Mouse (Mus musculus): ENCODE measurements around the gene Cdk5r2.
A peak's percentile ranks its signal among the peaks of the same experiment; 100 is the strongest.
"Not testable (repeated sequence)": the region's sequence is repeated elsewhere in the genome, so short reads cannot be mapped to it uniquely, and the experiment has no call there.

Gene Cdk5r2

DNA sequence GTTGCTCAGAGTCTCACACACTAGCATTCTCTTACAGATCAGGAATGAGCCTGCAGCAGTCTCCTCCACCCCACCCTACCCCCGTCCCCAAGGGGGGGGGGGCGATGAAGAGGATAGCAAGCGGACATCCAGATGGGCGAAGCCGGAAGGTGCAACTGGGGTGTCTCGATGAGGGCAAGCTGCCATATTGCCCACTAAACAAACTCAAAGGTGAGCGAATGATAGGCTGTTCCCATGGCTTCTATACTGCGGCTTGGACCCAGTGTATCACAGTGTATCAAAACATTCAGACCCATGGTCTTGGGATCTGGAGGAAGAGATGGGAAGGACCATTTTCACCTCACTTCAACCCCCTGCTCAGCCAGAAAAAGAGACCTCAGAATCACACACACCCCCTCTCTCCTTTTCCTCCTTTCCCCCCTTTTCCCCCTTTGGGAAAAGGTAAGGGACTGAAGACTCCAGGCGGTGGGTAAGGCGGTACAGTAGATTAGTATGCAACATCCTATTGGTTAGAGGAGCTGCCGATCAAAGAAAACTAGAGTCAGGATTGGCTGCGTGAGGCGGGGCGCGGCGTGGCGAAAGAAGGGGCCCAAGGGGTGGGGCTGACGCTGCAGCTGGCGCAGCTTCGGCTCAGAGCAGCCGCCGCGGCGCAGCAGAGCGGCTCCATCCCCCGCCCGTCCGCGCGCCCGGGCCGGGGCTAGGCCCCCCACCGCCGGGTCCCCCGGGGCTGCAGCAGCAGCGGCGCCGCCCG, at the start of gene Cdk5r2:
Gene Cdk5r2 (plus strand): TSS at position 629 of the 751 bp plus-strand sequence.
- peak; percentile 78 for DNase-seq

DNA sequence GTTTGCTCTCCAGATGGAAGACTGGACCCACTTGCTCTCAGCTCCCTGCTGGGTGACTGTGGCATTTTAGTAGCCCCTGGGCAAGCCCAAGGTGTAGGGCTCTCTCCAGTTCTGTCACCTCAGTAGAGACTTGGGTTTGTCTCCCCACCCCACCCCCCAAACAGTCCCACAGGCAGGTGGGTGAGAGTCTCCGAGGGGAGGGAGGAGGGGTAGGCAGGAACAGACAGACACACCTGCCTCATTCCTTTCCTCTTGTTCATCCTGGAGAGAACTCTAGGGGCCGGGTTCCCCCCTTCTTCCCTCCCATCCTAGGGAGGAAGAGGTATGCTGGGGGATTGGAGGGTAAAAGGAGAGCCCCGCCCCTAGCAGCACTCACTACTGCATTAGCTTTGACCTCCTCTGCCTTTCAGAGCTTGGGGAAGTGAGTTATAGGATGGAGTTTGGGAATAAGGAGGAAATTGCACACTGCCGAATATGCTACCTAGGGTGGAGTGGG, 49.3 kb upstream of the Cdk5r2 start:
- DNase-seq: no peak

DNA sequence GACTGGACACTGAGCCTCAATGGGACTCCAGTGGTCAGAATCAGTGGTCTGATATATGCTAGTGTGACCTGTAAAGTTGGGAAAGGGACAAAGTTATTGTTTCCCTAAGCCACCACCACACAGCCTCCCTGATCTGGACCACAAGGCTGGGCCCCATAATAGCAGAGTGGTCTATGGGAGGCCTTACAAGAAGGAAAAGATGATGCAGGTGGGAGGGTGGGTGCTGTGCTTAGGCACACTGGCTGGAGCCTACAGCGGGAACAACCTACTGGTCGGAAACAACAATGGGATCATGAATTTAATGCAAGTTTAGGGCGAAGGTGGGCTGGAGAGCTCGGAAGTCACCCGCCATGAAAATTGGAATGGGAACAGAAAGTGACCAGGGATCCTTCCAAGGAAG, 48.9 kb upstream of the Cdk5r2 start:
- DNase-seq: no peak

DNA sequence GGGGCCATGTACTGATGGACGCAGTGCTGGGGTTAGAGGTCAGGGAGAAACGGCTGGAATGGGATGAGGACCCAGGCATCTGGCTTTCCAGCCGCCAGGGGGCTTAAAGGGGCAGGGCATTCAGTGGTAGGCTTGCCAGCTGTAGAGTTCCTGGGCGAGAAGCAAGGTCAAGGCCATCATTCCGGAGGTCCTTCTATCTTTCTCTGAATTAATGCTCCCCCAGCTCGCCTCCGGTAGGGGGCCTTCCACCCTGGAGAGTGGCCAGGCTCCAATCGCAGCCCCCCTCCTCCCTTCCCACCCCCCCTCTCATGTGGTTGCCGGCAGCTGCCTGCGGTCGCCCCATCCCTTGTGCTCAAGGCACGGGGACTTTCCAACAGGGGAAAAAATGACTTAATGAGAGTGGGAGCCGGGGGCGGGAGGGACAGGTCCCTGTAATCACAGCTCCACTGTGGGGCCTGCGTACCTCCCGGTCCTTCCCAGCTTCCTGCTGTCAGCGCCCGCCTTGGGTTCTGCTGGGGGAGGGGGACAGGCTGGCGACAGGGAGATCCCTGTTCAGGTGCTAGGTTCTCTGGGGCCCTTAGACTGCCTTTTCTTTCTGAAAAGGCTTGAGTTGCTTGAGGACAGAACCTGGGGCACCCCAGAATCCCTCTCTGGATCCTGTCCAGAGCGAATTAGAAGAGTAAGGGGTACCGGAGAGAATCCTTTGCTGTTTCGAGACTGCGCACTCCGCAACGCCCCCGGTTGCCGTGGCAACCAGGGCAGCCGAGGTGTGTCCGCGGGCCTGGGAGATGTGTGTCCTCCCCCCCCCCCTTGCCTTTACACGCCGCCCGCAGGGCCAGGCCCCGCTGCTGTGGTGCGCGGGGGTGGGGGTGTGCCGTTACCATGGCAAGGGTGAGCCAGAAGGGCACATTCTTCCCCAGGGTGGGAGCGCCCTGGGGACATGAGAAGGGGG, 48.1 kb upstream of the Cdk5r2 start:
- peak; percentile 42 for DNase-seq

DNA sequence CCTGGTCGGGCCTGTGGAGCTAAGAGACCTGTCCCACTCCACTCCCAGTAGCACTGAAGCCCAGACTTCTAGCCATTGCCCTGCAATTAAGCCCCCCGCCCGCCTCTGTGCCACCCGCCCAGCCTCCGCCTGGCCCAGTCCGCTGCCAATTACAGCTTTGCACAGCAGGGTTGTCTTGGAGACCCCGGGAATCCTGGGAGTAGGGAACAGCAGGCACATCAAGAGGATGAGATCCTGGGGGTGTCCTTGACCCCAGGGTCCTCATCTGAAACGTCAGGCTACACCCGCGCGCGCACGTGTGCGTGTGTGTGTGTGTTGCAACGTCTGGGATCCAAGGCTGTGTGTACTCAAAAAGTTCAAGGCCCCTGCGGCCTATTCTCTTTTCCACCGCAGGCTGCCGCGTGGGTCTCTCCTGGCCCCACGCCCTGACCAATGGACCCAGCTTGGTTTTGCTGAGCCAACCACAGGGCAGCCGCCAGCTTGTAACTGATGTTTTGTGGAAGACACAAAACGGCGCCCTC, 47.1 kb upstream of the Cdk5r2 start:
- no peak for DNase-seq

DNA sequence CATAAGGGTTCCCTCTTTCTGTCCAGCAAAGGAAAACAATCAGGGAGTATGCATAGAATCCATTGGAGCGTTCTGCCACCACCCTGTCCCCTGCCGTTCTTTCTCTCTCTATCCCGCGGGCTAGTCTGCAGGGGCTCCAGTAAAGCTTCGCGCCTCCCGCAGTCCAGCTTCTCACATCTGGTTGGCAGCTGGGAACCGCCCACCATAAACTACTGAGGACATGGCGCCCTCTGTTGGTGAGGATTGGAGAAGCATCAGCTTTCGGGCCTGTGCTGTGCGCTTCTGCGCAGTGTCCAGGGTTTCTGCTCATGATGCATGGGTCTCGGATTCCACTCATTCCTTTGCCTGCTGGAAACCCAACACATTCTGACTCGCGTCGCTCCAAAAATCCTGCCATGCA, 46.7 kb upstream of the Cdk5r2 start:
- DNase-seq: peak; percentile 89

DNA sequence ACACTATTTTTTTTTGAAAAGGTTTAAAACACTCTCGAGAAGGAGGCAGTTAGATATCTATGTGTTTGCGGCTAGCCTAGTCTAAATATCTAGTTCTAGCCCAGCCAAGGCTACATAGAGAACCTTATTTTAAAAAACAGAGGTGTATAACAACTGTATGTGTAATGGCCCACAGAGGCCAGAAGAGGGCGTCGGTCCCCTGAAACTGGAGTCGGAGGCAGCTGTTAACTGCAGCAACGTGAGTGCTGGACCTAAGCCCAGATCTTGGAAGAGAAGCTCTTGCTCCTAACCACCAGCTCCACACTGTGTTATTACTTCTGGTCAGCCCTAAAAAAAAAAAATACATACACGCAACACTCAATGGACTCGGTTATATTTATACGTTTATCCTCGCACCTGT, 45.7 kb upstream of the Cdk5r2 start:
- DNase-seq: no peak

DNA sequence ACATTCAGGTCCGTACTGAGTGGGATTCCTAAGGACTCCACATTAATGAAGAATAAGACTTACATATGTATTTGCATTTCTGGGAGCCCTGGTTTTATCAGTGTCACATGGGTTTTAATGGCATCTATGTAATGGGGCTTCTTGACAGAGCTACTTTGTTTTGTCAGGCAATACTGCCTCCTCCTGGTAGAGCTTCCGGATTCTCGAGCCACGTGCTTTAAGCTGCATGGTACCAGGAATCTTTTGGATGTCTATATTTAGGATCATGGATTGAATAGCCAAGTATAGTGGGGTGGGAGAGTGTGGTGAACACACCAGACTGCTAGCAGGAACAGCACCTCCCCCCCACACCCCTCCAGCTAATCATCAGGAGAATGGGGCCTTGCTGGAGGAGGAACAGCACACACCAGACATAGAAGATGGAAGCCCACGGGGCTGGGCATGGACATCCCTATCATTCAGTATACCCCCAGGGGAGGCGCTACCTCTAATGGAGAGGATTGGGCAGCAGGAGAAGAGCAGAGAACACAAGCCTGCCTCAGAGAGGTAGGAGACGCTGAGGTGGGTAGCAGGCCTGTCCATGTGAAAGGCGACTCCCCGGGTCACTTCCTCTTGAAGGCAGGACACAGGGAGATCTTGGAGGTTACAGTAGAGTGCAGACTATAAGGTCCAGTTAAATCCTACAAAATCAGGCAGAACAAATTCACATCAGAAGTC, 39.6 kb upstream of the Cdk5r2 start:
- DNase-seq: no peak

DNA sequence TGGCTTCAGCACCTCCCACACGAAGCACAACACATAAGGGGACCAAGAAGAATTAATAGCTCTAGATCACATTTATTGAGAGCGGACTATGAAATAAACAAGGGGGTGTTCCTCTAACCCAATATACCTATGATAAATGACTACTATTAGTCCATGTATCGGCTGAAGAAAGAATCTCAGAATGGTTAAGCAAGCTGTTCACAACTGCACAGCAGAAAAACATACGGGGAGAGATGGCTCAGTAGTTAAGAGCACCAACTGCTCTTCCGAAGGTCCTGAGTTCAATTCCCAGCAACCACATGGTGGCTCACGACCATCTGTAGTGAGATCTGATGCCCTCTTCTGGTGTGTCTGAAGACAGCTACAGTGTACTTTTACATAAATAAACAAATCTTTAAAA, 38.8 kb upstream of the Cdk5r2 start:
- not testable (repeated sequence) for DNase-seq

DNA sequence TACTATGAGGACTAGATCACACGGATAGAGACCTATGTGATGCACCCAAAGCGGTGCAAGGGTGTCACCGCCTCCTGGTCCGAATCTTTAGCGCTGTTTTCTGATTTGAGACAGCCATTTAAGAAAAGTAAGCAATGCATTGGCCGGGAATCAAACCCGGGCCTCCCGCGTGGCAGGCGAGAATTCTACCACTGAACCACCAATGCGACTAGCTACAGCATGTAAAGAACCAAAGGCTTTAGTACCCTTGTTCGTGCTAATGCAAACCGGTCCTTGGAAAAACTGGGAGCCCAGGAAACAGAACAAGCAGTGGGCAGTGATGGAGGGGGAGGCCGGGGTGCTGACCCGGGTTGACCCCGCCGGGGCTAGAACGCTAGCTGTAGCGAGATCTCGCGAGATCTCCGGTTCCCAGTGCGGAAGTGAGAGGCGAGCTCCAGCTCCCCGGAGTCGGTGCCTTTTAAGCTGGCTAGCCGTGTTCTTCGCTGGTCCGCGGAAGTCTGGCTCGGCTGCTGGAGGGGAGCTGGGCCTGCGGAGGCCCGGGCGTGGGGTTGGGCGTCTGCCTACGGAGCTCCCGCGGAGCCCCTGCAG, 38.0 kb upstream of the Cdk5r2 start:
- peak; percentile 91 for DNase-seq

DNA sequence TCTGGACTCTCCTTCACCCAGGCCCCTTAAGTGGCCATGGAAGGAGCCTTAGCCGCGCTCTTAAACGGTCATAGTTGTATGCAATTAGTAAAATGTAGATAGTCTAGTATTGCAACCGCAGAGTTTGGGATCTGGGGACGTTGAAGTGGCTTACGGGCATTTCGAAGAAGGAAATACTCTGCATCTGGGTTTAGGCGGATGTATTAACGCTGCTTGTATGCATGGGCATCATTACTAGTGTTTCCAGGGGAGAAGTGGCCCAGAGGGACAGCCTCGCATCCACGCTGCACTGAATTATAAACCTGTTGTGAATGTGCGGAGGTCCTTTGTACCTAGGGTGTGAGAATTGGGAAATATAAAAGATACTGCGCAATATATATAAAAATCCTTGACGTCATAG, 37.5 kb upstream of the Cdk5r2 start:
- DNase-seq: no peak

DNA sequence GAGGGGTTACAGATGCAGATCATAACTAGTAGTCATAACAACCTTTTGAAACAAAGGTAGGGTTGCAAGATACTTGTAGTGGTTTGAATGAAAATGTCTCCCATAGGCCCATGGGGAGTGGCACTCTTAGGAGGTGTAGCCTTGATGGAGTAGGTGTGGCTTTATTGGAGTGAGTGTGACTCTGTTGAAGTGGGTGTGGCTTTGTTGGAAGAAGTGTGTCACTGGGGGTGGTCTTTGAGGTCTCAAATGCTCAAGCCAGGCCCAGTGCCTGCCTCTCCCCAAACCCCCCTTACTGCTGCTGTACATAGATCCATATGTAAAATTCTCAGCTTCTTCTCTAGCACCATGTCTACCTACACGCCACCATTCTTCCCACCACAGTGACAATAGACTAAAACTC, 36.2 kb upstream of the Cdk5r2 start:
- no peak for DNase-seq

DNA sequence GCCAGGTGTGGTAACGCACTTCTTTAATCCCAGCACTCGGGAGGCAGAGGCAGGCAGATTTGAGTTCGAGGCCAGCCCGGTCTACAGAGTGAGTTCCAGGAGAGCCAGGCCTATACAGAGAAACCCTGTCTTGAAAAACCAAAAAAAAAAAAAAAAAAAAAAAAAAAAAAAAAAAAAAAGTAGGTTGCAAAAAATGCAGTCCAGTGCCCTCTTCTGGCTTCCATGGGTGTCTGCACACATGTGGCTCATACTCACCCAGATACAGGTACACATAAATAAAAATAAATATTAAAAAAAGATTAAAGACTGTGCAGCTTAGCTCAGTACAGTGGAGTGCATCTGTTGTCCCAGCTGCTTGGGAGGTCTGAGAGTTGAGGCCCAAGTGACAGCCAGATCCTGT, 31.1 kb upstream of the Cdk5r2 start:
- DNase-seq: not testable (repeated sequence)

DNA sequence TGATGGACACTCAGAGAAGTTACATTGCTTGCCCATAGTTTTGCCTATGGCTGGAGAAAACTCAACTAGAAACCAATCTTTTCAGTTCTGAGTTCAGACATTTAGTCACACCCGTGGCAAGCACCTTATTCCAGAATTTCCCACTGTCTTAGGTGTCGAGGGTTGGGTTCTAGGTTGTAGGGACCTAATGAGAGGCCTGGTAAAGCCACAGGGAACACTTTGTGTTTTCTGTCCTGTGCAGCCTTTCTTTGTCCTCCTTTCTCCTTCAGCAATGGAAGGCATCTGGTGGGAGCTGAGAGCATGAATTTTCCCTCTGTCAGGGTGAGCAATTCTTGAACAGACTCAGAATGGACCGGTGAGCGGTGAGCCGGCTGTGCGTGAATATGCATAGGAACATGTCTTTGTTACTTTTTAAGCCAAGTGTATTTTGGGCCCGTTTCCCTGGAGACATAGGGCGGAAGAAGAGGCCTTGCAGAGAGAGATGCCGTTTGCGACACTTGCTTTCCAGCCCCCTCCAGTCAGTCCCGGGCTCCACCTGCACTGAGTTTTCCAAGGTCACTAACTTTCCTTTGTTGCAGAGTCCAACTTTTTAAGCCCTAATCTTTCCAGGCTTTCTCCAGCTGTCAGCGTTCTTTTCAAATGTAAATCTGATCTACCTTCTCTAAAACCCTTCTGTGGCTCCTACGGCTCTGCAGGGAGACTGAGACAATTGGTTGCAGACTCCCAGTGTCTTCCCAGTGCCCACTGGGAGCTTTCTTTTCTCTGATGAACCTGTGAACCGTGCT, 30.0 kb upstream of the Cdk5r2 start:
- DNase-seq: no peak

DNA sequence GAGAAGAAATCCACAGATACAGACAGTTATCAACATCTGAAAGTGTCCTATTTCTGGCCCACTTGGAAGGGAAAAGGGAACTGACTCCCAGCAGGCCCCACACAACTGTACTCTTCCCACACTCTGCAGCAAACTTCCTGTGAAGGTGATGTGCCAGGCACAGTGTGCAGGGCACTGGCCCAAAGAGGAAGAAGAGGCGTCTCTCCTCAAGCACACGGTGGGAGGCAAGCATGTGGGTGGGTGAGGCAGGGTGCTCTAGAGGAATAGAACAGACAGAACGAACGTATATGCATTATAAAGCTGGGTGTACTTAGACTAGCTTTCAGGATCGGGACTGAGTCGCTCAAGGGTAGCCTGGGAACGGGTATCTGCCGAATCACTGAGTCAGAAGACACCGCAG, 24.7 kb upstream of the Cdk5r2 start:
- DNase-seq: no peak

DNA sequence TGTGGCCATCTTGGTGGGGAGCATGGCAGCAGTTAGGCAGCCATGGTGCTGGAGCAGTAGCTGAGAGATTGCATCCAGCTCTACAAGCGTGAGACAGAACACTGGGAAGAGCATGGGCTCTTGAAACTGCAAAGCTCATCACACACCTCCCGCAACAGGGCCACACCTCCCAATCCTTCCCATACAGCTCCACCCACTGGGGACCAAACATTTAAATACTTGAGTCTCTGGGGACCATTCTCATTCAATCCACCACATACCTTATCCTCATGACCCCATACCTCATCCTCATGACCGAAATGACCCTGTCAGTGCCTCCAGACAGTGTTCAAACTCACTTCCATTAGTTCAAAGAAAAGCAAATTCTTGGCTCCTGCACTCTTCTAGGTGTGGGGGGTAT, 21.5 kb upstream of the Cdk5r2 start:
- DNase-seq: no peak

DNA sequence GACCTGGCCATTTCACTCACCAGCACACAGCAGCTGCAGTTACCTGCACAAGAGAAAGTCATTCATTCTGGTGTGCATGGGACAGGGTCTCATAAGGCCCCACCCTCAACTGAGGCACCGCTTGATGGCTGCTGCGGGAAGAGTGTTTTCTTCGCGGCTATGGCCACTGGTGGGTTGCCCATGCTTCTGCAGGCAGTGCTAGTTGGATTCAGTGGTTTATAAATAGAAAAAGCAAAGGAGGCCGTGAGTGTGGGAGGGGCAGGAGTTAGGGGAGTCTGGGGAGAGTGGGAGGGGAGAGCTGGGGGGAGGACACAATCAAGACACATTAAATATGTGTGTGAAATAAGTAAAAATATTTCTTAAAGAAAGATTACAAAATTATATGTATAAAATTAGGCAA, 11.6 kb upstream of the Cdk5r2 start:
- DNase-seq: no peak

DNA sequence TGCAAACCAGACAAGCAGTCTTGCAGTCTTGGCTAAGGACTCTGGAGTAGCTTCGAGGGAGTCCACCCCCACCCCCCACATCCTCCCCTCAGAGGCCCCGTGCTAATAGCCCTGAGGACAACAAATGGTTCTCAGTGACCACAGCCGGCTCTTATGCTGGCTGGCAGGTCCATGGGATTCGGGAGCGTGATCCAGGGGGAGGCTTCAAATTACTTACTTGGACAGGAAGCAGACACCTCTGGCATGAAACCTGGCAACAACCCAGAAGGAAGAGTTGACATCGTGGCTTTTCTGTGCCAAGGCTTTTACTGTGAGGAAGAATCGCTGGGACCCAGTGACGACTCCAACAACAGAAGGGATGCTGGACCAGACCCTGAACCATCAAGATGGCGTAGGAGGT, 8.4 kb upstream of the Cdk5r2 start:
- no peak for DNase-seq

DNA sequence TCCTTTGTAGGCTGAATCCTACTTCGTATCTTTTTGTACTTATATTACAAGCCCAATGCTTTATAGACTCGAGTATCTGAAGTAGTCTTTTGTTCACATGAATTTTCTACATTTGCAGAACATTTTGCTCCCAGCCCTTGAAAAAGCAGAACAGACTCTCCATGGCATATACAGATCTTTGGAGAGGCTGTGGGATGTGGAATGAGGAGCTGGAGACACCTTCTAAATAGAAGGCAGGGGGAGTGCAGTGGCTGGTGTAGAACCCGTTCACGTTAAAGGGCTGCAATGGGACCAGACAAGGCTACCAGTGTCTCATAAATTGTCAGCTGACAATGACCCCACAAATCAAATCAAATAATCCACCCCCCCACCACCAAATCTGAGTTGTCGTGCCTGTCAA, 5.8 kb upstream of the Cdk5r2 start:
- no peak for DNase-seq

DNA sequence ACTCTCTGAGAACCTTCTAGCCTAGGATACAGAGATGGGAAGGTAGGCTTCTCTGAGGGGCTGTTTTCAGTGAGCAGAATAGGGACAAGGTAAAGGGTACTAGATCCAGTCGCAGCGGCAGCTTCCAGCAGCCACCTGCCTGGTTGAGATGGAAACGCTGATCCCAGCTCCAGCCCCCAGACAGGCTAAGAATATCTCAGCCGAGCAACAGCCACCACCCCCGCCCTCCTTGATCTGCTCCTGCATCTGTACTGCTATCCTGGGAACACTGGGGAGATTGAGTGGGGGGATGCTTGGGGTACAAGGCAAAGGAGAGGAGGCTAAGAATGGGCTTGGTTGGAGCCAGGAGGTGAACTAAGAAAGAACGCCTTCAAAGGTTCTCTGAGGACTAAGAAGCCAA, 4.5 kb upstream of the Cdk5r2 start:
- no peak for DNase-seq

DNA sequence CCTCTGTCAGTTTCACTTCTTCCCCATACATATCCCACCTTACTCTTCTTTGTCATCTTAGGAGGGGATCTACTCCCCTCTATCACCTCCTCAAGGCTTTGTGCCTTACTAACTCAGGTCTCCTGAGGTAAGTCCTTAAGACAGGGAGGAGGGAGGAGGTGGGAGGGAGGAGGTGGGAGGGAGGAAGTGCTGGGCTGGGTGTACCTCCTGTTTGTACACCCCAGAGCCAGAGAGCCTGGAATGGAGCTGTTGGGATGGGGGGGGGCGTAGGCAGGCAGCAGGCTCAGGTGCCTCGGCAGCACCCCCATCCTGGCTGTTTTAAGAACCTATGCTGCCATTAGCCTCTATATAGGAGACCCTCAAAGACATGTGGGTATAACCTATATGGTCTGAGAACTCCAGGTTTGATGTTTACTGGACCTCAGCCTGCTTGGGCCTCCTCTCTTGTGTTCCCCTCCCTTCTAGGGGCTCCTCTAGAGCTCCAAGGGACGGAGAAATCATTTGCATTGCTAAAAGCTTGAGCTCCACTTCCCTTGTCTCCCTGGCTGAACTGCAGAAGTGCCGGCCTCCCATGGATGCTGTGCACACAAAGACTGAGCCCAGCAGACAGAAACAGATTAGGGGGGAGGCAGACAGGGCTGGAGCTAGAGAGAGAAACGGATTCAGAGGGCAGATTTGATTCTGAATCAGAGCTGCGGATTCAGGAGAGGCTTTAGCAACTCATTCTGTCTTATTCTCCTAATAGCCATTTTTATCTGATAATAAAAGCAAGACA, 3.5 kb upstream of the Cdk5r2 start:
- DNase-seq: no peak

Data from thymus, postnatal 25 days (tissue).